Mouse (Mus musculus) lung, postnatal 4 days (tissue): ENCODE results near the gene Map4k5.

ENCODE experiments used
- DNase-seq, 2 experiments: peaks; one replicate each; pipeline ENCODE4 v3.0.0; 2021

The Map4k5 gene

GRCm38 (mm10) chr12:69781935-69782650 is 110.9 kb downstream of the Map4k5 start:
- DNase-seq: no peak

- no peak for DNase-seq
These were observed 111.5 kb downstream of the Map4k5 start for GRCm38 (mm10) chr12:69781480-69781879.

GRCm38 (mm10) chr12:69777957-69778356 is 115.0 kb downstream of the Map4k5 start:
- no peak for DNase-seq

- no peak for DNase-seq
These were observed 115.7 kb downstream of the Map4k5 start for GRCm38 (mm10) chr12:69777341-69777730.

- DNase-seq: peak; percentile 38 to 58
These were observed 116.2 kb downstream of the Map4k5 start for GRCm38 (mm10) chr12:69776607-69777340.

GRCm38 (mm10) chr12:69768841-69769240 is 124.2 kb downstream of the Map4k5 start:
- no peak for DNase-seq

- DNase-seq: no peak
These were observed 125.3 kb downstream of the Map4k5 start for GRCm38 (mm10) chr12:69767476-69768258.

- peak in 1 of 2 experiments; percentile 35 for DNase-seq
These were observed 126.7 kb downstream of the Map4k5 start for GRCm38 (mm10) chr12:69766185-69766904.

GRCm38 (mm10) chr12:69765543-69765942 is 127.5 kb downstream of the Map4k5 start:
- no peak for DNase-seq

- DNase-seq: no peak
These were observed 131.4 kb downstream of the Map4k5 start for GRCm38 (mm10) chr12:69761603-69762002.

GRCm38 (mm10) chr12:69760743-69761406 is 132.1 kb downstream of the Map4k5 start:
- DNase-seq: no peak

- DNase-seq: no peak
These were observed 133.0 kb downstream of the Map4k5 start for GRCm38 (mm10) chr12:69760014-69760413.

- no peak for DNase-seq
These were observed 133.6 kb downstream of the Map4k5 start for GRCm38 (mm10) chr12:69759267-69759885.

- peak; percentile 47 to 71 for DNase-seq
These were observed 134.5 kb downstream of the Map4k5 start for GRCm38 (mm10) chr12:69758221-69759185.

GRCm38 (mm10) chr12:69757418-69758141 is 135.4 kb downstream of the Map4k5 start:
- DNase-seq: peak; percentile 87 to 93

- no peak for DNase-seq
These were observed 137.0 kb downstream of the Map4k5 start for GRCm38 (mm10) chr12:69756015-69756414.

GRCm38 (mm10) chr12:69753936-69754335 is 139.1 kb downstream of the Map4k5 start:
- no peak for DNase-seq
